Comparison of ENCODE assay signal across 16 mouse cellular contexts in genomic region chr10:53013878-53014277, GRCm38 (mm10).
A peak's percentile ranks its signal among the peaks of the same experiment; 100 is the strongest.
DNase-seq lines count a peak whose midpoint lies in the region; ATAC-seq and TF ChIP-seq lines count a peak whose summit lies in the region.
"Had no signal": no experiment of that assay in that cellular context is flagged by ENCODE, and none has a peak within 500 bp of the region (broad histone marks: within the 10 kb centered on the region; RNA-seq: fewer than 3 reads in every experiment).

No protein-coding gene starts in this region.

- H3K27ac ChIP-seq in forebrain, postnatal 0 days (ENCODE audit: low read depth, low read length), result no peak overlapping the region
- H3K27ac ChIP-seq in midbrain, postnatal 0 days (ENCODE audit: low read depth, low read length), result no peak overlapping the region
- H3K27ac ChIP-seq: limb, embryonic 13.5 days; stomach, embryonic 15.5 days had no signal

- H3K27me3 ChIP-seq in forebrain, postnatal 0 days (ENCODE audit: insufficient read depth, low read length), result no peaks in the 10 kb centered on the region
- H3K27me3 ChIP-seq in midbrain, postnatal 0 days (ENCODE audit: insufficient read depth, low read length), result no peaks in the 10 kb centered on the region
- H3K27me3 ChIP-seq: CH12.LX; limb, embryonic 13.5 days; stomach, embryonic 15.5 days had no signal

- H3K36me3 ChIP-seq in forebrain, postnatal 0 days (ENCODE audit: insufficient read depth), result no peaks in the 10 kb centered on the region
- H3K36me3 ChIP-seq in midbrain, postnatal 0 days (ENCODE audit: insufficient read depth, low read length), result no peaks in the 10 kb centered on the region
- H3K36me3 ChIP-seq: limb, embryonic 13.5 days; stomach, embryonic 15.5 days had no signal

- intact Hi-C loops in left cerebral cortex, postnatal 4 days (cut with DNase I), result no loop called here

- no peaks in the 10 kb centered on the region for H3K9me3 ChIP-seq in forebrain, postnatal 0 days (ENCODE audit: low read length)
- no peaks in the 10 kb centered on the region for H3K9me3 ChIP-seq in midbrain, postnatal 0 days (ENCODE audit: low read length)
- H3K9me3 ChIP-seq: limb, embryonic 13.5 days; stomach, embryonic 15.5 days had no signal

- peak; percentile 36 for DNase-seq in left cerebral cortex, postnatal 4 days
- DNase-seq in left cerebral cortex, adult 18-20 months (ENCODE audit: low spot score in 2 of 2), result no peak
- DNase-seq in adrenal gland, postnatal 25 days, result peak; percentile 44
- no peak for DNase-seq in forebrain, postnatal 0 days
- DNase-seq in midbrain, postnatal 0 days (ENCODE audit: low spot score), result peak; percentile 40
- DNase-seq in spleen, adult 12 weeks (ENCODE audit: low spot score), result no peak
- DNase-seq in spleen, postnatal 36 days (ENCODE audit: low spot score in 2 of 2), result no peak
- DNase-seq in spleen, postnatal 10 days (ENCODE audit: low spot score in 2 of 2), result no peak
- DNase-seq: cerebellum, adult 9-11 months; gastrocnemius, postnatal 10 days; kidney, adult 2 months; layer of hippocampus, adult 9-11 months; lung, embryonic 14.5 days had no signal

- no peak overlapping the region for H3K9ac ChIP-seq in forebrain, postnatal 0 days
- no peak overlapping the region for H3K9ac ChIP-seq in midbrain, postnatal 0 days (replicated peaks; ENCODE audit: low read length, poor library complexity, severe bottlenecking)
- H3K9ac ChIP-seq: limb, embryonic 13.5 days; lung, embryonic 14.5 days; stomach, embryonic 15.5 days had no signal

- 38% methylated on average over 5 of the region's 5 CpGs for WGBS in forebrain, postnatal 0 days
- 47% methylated on average over 5 of the region's 5 CpGs for WGBS in midbrain, postnatal 0 days

- peak; percentile 42 for ATAC-seq in forebrain, postnatal 0 days
- ATAC-seq in midbrain, postnatal 0 days (ENCODE audit: low FRiP score), result no peak

- no peak for TF ChIP-seq CTCF in forebrain, postnatal 0 days (IDR thresholded peaks at IDR 0.05; ENCODE audit: low read depth)
- TF ChIP-seq CTCF in midbrain, postnatal 0 days (IDR thresholded peaks at IDR 0.05), result no peak

- no peak overlapping the region for H3K4me3 ChIP-seq in forebrain, postnatal 0 days (ENCODE audit: low read depth, low read length)
- H3K4me3 ChIP-seq in midbrain, postnatal 0 days (ENCODE audit: low read depth, low read length), result no peak overlapping the region
- H3K4me3 ChIP-seq: limb, embryonic 13.5 days; stomach, embryonic 15.5 days had no signal

- no peak overlapping the region for H3K4me2 ChIP-seq in forebrain, postnatal 0 days (ENCODE audit: low read depth)
- no peak overlapping the region for H3K4me2 ChIP-seq in midbrain, postnatal 0 days (ENCODE audit: low read depth, low read length, poor library complexity, severe bottlenecking)
- H3K4me2 ChIP-seq: limb, embryonic 13.5 days; lung, embryonic 14.5 days; stomach, embryonic 15.5 days had no signal

- H3K4me1 ChIP-seq in forebrain, postnatal 0 days (ENCODE audit: insufficient read depth), result no peaks in the 10 kb centered on the region
- no peaks in the 10 kb centered on the region for H3K4me1 ChIP-seq in midbrain, postnatal 0 days (ENCODE audit: insufficient read depth, low read length)
- H3K4me1 ChIP-seq: limb, embryonic 13.5 days; stomach, embryonic 15.5 days had no signal

Comparison
In these comparisons a context has a peak if more than half of its experiments do, and no peak if none do; other contexts are left out.
1. DNase-seq: peak in left cerebral cortex, postnatal 4 days (single experiment), adrenal gland, postnatal 25 days (single experiment) and midbrain, postnatal 0 days (single experiment); none in left cerebral cortex, adult 18-20 months (0 of 2), forebrain, postnatal 0 days (single experiment), spleen, adult 12 weeks (single experiment), spleen, postnatal 36 days (0 of 2) and spleen, postnatal 10 days (0 of 2).